Mouse (Mus musculus): ENCODE results near the gene Cux1.

GRCm38 (mm10) chr5:136464849-136465248, 102.4 kb downstream of the Cux1 start:
- TF ChIP-seq CTCF (IDR thresholded peaks at IDR 0.05; ENCODE audit: extremely low read depth, insufficient read depth, insufficient read length, insufficient replicate concordance) (no peak), POLR2A (IDR thresholded peaks at IDR 0.05; ENCODE audit: low read depth, low read length) (no peak)
